Mouse (Mus musculus): ENCODE data around the gene Cpsf4l. TPM values are rescaled to one million over a fixed set of nuclear protein-coding genes. Genes with fewer than 3 reads are reported as not detected.

Gene Cpsf4l
- total RNA-seq, 2 experiments from 2014 or later, result not detected

- no peak for DNase-seq (ENCODE audit: low spot score)
Observed at GRCm38 (mm10) chr11:113705966-113706652, 3.7 kb downstream of the Cpsf4l start.

- DNase-seq (ENCODE audit: low spot score), result peak; percentile 70
Observed at GRCm38 (mm10) chr11:113703758-113704157, 6.1 kb downstream of the Cpsf4l start.

DNA sequence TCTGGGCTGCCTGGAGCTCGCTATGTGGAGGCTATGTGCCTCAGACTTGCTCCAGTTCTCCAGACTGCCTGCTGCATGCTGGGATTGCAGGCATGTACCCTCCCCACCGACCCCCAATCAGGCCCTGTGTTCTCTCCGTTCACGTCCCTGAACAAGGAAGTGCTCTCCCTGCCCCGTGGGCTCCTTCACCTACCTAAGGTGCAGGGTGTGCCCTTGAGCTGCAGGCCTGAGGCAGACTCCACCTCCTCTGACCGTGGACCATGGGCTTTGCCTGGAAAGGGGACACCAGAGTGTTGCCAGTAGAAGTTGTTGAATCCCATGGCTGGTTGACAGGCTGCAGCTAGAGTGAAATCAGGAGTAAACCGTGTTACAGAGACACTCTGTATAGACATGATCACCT lies 10.2 kb downstream of the Cpsf4l start:
- DNase-seq (ENCODE audit: low spot score), result no peak

GRCm38 (mm10) chr11:113698013-113698545 lies 11.7 kb downstream of the Cpsf4l start:
- DNase-seq (ENCODE audit: low spot score), result no peak

GRCm38 (mm10) chr11:113697571-113697970 lies 12.2 kb downstream of the Cpsf4l start:
- no peak for DNase-seq (ENCODE audit: low spot score)

DNA sequence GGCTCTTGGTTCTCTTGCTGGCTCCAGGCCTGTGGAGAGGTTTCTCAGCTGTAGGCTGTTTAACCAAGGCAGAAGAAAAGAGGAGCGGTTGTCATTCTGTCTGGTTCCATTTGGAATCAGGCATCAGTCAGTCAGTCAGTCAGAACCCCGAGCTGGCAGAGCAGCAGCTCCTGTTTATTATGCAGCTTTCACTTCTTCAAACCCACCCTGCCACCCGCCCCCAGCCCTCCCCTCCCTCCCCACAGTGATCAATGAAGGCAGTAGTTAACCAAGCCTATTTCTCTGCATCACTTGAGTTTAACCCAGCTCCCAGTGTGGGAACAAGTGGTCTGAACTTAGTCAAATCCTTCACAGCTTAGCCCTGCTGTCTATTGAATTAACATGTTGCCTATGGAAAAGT lies 18.0 kb downstream of the Cpsf4l start:
- DNase-seq (ENCODE audit: low spot score), result no peak

DNA sequence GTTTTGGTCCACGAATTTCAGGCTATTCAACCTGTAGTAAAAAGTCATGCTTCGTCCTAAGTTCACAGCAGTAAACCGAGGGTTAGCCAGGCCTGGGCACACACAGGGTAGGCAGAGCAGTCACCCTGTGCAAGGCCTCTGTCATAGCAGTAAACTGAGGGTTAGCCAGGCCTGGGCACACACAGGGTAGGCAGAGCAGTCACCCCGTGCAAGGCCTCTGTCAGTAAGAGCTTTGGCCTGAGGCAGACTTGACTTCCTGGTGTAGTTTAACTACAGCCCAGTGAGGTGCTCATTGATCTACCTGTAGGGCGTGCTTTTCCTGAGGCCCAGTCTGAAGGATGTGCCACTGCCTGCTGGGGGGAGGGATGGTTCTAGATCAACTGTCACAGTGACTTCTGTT lies 18.5 kb downstream of the Cpsf4l start:
- DNase-seq (ENCODE audit: low spot score), result no peak

- no peak for DNase-seq (ENCODE audit: low spot score)
Observed at GRCm38 (mm10) chr11:113690506-113690905, 19.3 kb downstream of the Cpsf4l start.

DNA sequence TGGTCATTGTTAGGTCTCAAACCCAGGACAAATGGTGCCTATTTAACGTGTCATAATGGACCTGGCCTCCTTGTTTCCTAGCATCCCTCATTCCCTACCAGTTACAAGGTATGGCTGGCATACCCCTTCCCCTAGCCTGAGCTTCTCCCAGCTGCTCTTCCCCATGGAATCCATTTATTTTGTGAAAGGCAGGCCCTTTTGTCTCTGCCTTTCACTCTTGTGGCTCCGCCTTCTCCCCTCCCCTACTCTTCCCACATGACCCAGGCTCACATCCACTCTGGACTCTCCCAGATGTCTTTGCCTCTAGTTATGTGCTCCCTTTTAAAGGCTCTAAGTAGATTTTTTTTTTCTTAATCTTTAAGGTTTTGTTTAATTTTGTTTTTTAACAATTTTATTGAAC lies 22.8 kb downstream of the Cpsf4l start:
- no peak for DNase-seq (ENCODE audit: low spot score)

GRCm38 (mm10) chr11:113684707-113685426 lies 24.9 kb downstream of the Cpsf4l start:
- no peak for DNase-seq (ENCODE audit: low spot score)

DNA sequence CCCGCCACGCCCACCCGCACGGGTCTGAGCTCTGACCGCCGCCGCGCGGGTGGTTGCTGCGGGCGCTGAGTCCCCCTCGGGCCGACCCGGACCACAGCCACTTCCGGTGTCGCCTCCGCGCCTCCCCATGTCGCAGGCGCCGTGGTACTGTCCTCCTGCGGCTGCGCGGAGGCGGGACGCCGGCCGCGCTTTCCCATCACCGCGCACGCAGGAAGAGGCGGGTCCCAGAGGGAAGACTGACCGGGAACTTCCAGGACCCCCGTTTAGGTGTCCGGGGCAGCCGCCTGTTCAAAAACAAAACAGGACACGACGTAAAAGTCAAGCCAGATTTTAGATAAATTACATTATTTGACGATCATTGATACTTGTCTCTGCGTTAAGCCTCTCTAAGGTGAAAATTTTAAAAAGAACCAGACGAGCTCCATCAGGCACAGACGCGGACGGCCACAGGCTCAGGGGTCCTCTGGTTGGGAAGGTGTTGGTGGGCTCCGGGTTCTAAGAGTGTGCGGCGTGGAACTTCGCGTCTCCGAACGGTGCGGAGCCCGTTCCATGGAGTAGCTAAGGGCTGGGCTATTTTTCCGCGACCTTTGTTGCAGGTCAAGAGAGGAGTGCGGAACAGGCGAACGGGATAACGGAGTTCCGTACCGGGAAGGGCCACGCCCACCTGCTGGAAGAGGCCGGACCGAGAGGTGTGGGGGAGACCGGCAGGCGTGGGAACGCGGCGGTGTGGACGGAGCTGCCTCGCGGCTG lies 25.7 kb downstream of the Cpsf4l start, which contains the start of the genes Fam104a and D11Wsu47e:
Gene Fam104a, minus strand, starts transcription at position 199 of the 750 bp plus-strand sequence.
Gene D11Wsu47e, plus strand, starts transcription at position 456 of the 750 bp plus-strand sequence.
- DNase-seq (ENCODE audit: low spot score), result peak; percentile 95

DNA sequence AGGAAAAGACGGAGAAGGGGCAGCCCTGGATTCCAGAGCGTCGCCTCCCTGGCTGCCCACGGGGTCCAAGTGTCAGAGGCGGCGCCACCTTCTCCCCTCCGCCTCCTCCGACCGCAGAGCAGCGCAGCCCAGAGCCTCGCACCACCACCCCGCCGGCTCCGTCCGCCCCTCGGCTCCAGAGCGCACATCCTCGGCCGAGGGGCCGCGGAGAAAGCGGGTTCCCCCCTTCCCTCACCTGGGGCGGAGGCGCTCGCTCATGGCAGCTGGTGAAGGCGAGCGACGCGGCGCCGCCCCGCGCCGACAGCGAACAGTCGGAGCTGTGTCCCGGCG lies 26.2 kb downstream of the Cpsf4l start:
- DNase-seq (ENCODE audit: low spot score), result peak; percentile 7

DNA sequence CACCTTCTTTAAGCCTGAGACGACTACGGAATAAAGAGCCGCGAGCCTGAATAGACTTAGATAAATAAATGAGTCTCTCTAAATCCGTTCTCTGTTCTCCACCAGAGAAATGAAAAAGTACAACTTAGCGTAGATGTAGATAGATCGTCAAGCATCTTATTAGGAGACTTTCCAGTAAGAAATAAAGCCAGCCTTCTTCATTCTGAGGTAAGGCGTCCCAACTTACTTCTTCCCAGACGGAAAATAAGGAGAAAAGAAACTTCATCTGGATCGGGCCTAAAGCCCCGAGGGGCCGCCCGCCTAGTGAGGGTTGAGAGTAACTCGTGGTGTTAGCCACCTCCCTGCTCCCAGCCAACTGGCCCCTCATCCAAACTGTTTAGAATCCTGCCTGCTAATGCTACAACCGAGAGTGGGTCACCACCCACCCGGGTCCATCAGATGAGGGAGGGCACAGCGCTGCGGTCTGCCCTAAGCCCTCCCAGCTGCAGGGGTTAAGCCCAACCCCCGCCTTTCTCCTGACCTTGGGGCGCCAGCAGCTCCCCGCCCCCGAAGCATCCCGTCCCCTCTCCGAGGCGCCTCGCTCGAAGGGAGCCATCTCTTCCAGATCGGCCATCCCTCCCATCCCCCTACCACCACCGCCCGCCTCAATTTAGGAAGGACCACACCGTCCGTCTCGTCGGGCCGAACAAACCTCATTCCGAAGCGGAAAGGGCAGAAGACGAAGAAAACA lies 26.8 kb downstream of the Cpsf4l start:
- peak; percentile 8 for DNase-seq (ENCODE audit: low spot score)

DNA sequence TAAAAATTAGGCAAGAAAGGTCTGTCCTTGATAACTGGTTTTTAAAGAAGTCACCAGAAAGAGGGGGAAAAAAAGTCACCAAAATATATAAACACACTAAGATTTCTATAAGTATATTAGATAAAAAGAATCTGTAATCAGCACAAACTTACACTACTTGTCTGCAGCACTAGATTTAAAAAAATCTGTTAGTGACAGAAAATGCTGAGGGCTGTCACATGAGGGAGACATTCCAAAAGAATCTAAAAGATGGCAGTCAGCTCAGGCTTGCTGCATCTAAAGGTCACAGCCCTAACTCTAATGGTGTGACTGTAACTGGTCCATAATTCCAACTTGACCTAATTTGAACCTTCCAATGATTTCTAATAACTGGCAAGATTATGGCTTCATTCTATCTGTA lies 27.8 kb downstream of the Cpsf4l start:
- DNase-seq (ENCODE audit: low spot score), result no peak

DNA sequence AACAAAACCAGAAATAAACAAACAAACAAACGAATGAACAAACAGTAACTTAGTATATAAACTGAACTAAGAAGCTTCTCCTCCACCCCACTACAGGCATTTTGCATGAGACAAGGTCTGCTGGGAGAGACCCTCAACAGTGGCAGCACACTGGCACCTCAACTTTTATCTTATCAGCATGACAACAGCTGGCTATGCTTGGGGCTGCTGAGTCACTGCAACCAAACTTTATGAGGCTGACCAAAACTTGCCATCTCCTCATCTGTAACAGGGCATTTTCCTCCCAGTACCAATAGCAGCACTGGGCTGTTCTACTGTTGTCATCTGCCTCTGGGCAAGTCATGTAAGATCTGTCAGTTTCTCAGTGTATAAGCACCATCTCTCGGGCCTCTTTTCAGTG lies 28.9 kb downstream of the Cpsf4l start:
- no peak for DNase-seq (ENCODE audit: low spot score)

- DNase-seq (ENCODE audit: low spot score), result no peak
Observed at GRCm38 (mm10) chr11:113678373-113678772, 31.4 kb downstream of the Cpsf4l start.

GRCm38 (mm10) chr11:113677378-113677777 lies 32.4 kb downstream of the Cpsf4l start:
- no peak for DNase-seq (ENCODE audit: low spot score)

GRCm38 (mm10) chr11:113676847-113677246 lies 33.0 kb downstream of the Cpsf4l start:
- peak; percentile 20 for DNase-seq (ENCODE audit: low spot score)

DNA sequence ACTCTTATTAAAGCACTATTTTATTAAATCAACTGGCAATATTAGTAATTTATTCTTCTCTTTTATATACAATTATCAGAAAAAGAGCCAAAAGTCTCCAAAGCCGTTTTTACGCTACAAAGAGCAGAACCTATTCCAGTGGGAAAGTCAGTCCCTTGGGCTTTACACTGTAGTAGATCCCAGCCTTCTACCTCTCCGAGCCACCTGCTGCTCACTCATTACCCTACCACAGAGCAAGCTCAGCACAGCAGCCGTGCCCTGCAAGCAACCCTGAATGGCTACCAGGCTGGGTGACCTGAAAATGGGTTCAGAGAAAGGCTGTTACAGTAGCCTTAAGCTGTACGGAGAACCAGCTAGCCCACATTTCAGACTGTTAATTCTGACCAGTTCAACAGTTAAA lies 35.2 kb downstream of the Cpsf4l start:
- no peak for DNase-seq (ENCODE audit: low spot score)

DNA sequence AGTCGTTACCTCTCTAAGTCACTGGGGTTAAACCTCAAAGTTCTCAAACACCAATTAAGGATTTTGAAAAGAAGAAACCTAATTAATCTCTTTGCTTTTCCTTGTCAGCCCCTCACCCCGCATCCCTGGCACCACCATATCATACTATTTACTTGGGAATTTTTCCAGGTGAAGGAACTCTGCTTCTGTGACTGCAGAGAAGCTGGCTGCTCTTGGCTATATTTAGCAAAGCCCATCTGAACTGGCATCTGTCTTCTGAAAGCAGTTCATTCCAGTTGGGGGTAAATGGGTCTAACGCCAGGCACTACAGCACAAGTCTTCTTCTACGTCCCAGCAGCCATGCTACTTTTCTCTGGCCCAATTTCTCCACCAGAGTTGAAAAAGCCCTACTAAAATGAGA lies 36.2 kb downstream of the Cpsf4l start:
- no peak for DNase-seq (ENCODE audit: low spot score)

DNA sequence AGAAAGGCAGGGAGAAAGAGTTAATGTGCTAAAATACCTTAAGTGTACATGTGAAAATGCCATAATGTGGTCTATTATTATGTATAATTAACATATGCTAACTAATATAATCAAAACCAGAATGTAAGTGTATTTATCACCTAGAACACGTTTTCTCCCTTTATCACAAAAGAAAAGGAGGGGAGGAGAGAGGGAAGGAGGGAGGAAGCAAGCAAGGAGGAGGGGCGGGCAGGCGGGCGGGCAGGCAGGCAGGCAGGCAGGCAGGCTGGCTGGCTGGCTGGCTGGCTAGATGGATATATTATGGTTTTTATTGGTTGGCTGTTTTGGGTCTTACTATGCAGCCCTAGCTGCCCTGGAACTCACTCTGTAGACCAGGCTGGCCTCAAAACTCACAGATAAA lies 40.1 kb downstream of the Cpsf4l start:
- no peak for DNase-seq (ENCODE audit: low spot score)

All from gastrocnemius, adult 18-20 months (tissue).